ENCODE assay signal across 15 mouse cellular contexts in the genomic region with DNA sequence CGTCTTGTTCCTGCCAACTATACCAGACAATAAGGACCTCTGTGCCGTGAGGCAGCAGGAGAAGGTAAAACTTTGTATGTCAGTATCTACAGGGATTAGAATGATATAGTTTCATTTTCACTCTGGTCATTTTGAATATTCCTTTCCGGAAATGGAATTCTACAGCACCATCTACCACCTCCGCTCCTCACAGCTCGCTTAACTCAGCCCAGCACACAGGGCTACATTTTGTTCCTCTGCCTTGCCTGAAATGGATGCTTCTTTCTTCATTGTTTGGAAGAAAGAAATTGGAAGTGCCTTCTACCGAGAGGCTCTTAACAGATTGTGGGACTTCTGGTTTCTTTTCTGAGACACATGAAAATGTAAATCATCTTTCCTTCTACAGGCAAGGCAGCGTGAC.
DNase-seq lines count a peak whose midpoint lies in the region; ATAC-seq and TF ChIP-seq lines count a peak whose summit lies in the region.
"Had no signal": no experiment of that assay in that cellular context is flagged by ENCODE, and none has a peak within 500 bp of the region (broad histone marks: within the 10 kb centered on the region; RNA-seq: fewer than 3 reads in every experiment).

No protein-coding gene starts in this region.

- no peak overlapping the region for H3K9ac ChIP-seq in forebrain, embryonic 13.5 days
- no peak overlapping the region for H3K9ac ChIP-seq in CH12.LX (ENCODE audit: insufficient read depth, low read depth)
- H3K9ac ChIP-seq in forebrain, postnatal 0 days = no peak overlapping the region
- H3K9ac ChIP-seq: hindbrain, embryonic 13.5 days; limb, embryonic 13.5 days had no signal

- no peak for ATAC-seq in forebrain, embryonic 13.5 days
- peak; percentile 34 for ATAC-seq in forebrain, postnatal 0 days
- ATAC-seq in cerebellum, adult (ENCODE audit: insufficient number of reproducible peaks, low FRiP score, low TSS enrichment) = no peak

- no peak for TF ChIP-seq CTCF in CH12.LX (conservative IDR thresholded peaks at IDR 0.05 in 1 of 2, IDR thresholded peaks at IDR 0.05 in 1 of 2; ENCODE audit: low read depth in 2 of 2, low read length in 2 of 2)
- no peak for TF ChIP-seq CTCF in forebrain, postnatal 0 days (IDR thresholded peaks at IDR 0.05; ENCODE audit: low read depth)

- no peak for TF ChIP-seq RAD21 in CH12.LX (IDR thresholded peaks at IDR 0.05; ENCODE audit: low read depth, low read length)

- H3K4me3 ChIP-seq in forebrain, embryonic 13.5 days = no peak overlapping the region
- H3K4me3 ChIP-seq in forebrain, embryonic 10.5 days = no peak overlapping the region
- H3K4me3 ChIP-seq in CH12.LX (replicated peaks in 1 of 3; ENCODE audit: low read depth in 2 of 3, low read length in 2 of 3, poor library complexity in 1 of 3) = peak overlapping the region in 1 of 3 experiments; percentile 41
- H3K4me3 ChIP-seq in forebrain, postnatal 0 days (ENCODE audit: low read depth, low read length) = no peak overlapping the region
- H3K4me3 ChIP-seq in hindbrain, embryonic 10.5 days = no peak overlapping the region
- H3K4me3 ChIP-seq: heart, embryonic 10.5 days; hindbrain, embryonic 13.5 days; limb, embryonic 13.5 days had no signal

- H3K4me1 ChIP-seq in forebrain, embryonic 13.5 days = no peaks in the 10 kb centered on the region
- peaks cover 13% of the 10 kb centered on the region for H3K4me1 ChIP-seq in forebrain, embryonic 10.5 days
- no peaks in the 10 kb centered on the region for H3K4me1 ChIP-seq in CH12.LX (ENCODE audit: control insufficient read depth in 1 of 2, insufficient read depth in 2 of 2)
- no peaks in the 10 kb centered on the region for H3K4me1 ChIP-seq in forebrain, postnatal 0 days (ENCODE audit: insufficient read depth)
- no peaks in the 10 kb centered on the region for H3K4me1 ChIP-seq in hindbrain, embryonic 10.5 days (replicated peaks)
- H3K4me1 ChIP-seq: heart, embryonic 10.5 days; hindbrain, embryonic 13.5 days; limb, embryonic 13.5 days had no signal

- no peak for TF ChIP-seq EP300 in CH12.LX (IDR thresholded peaks at IDR 0.05; ENCODE audit: low read length)

- dilution Hi-C loops in CH12.LX (cut with MboI; ENCODE audit: extremely low pct_ligation_motif_present, extremely low pct_unique_long_range_greater_than_20kb, low sequenced_read_pairs) = no loop called here

- no peaks in the 10 kb centered on the region for H3K36me3 ChIP-seq in forebrain, embryonic 13.5 days (ENCODE audit: poor library complexity, severe bottlenecking)
- H3K36me3 ChIP-seq in forebrain, embryonic 10.5 days (replicated peaks) = no peaks in the 10 kb centered on the region
- no peaks in the 10 kb centered on the region for H3K36me3 ChIP-seq in CH12.LX (replicated peaks in 1 of 2; ENCODE audit: control insufficient read depth in 1 of 2, insufficient read depth in 1 of 2, low read length in 1 of 2)
- no peaks in the 10 kb centered on the region for H3K36me3 ChIP-seq in forebrain, postnatal 0 days (ENCODE audit: insufficient read depth)
- H3K36me3 ChIP-seq in hindbrain, embryonic 10.5 days = no peaks in the 10 kb centered on the region
- H3K36me3 ChIP-seq: heart, embryonic 10.5 days; hindbrain, embryonic 13.5 days; limb, embryonic 13.5 days had no signal

- no peaks in the 10 kb centered on the region for H3K79me2 ChIP-seq in CH12.LX (replicated peaks; ENCODE audit: control insufficient read depth, extremely low read depth, insufficient read depth, poor library complexity, severe bottlenecking)

- peak overlapping the region; percentile 22; the same call in 1 of the 2 replicates for H3K4me2 ChIP-seq in forebrain, embryonic 13.5 days
- peak overlapping the region; percentile 78 for H3K4me2 ChIP-seq in CH12.LX (ENCODE audit: insufficient read depth, low read depth, poor library complexity, severe bottlenecking)
- H3K4me2 ChIP-seq in forebrain, postnatal 0 days (ENCODE audit: low read depth) = no peak overlapping the region; the same call in 1 of the 2 replicates
- H3K4me2 ChIP-seq: hindbrain, embryonic 13.5 days had no signal

- H3K27ac ChIP-seq in forebrain, embryonic 13.5 days = no peak overlapping the region
- no peak overlapping the region for H3K27ac ChIP-seq in forebrain, embryonic 10.5 days
- no peak overlapping the region for H3K27ac ChIP-seq in CH12.LX (ENCODE audit: insufficient read depth, low read depth)
- no peak overlapping the region for H3K27ac ChIP-seq in forebrain, postnatal 0 days (ENCODE audit: low read depth, low read length)
- no peak overlapping the region for H3K27ac ChIP-seq in hindbrain, embryonic 10.5 days
- H3K27ac ChIP-seq: heart, embryonic 10.5 days; hindbrain, embryonic 13.5 days; limb, embryonic 13.5 days had no signal

- 43% methylated on average over 7 of the region's 7 CpGs for WGBS in forebrain, embryonic 13.5 days
- 53% methylated on average over 7 of the region's 7 CpGs for WGBS in forebrain, embryonic 10.5 days
- 39% methylated on average over 7 of the region's 7 CpGs for WGBS in forebrain, postnatal 0 days
- 69% methylated on average over 7 of the region's 7 CpGs for WGBS in hindbrain, embryonic 10.5 days

- H3K9me3 ChIP-seq in forebrain, embryonic 13.5 days (replicated peaks) = no peaks in the 10 kb centered on the region
- no peaks in the 10 kb centered on the region for H3K9me3 ChIP-seq in forebrain, embryonic 10.5 days
- no peaks in the 10 kb centered on the region for H3K9me3 ChIP-seq in CH12.LX (replicated peaks; ENCODE audit: low read length)
- H3K9me3 ChIP-seq in forebrain, postnatal 0 days (ENCODE audit: low read length) = no peaks in the 10 kb centered on the region
- no peaks in the 10 kb centered on the region for H3K9me3 ChIP-seq in hindbrain, embryonic 10.5 days
- H3K9me3 ChIP-seq: heart, embryonic 10.5 days; hindbrain, embryonic 13.5 days; limb, embryonic 13.5 days had no signal

- H3K27me3 ChIP-seq in forebrain, embryonic 13.5 days = no peaks in the 10 kb centered on the region
- H3K27me3 ChIP-seq in forebrain, embryonic 10.5 days (ENCODE audit: poor library complexity, severe bottlenecking) = peaks cover 5% of the 10 kb centered on the region
- H3K27me3 ChIP-seq in CH12.LX (replicated peaks) = no peaks in the 10 kb centered on the region
- no peaks in the 10 kb centered on the region for H3K27me3 ChIP-seq in forebrain, postnatal 0 days (ENCODE audit: insufficient read depth, low read length)
- no peaks in the 10 kb centered on the region for H3K27me3 ChIP-seq in hindbrain, embryonic 10.5 days (ENCODE audit: insufficient read depth, poor library complexity, severe bottlenecking)
- H3K27me3 ChIP-seq: hindbrain, embryonic 13.5 days had no signal

- DNase-seq in forebrain, embryonic 10.5 days (ENCODE audit: extremely low spot score, low spot score) = no peak
- DNase-seq in left cerebral cortex, postnatal 36 days (ENCODE audit: low spot score in 2 of 2) = peak; percentile 3 to 5
- no peak for DNase-seq in left cerebral cortex, adult 8-10 months (ENCODE audit: low spot score in 2 of 2)
- no peak for DNase-seq in CH12.LX (ENCODE audit: extremely low read depth)
- peak; percentile 10 for DNase-seq in forebrain, postnatal 0 days
- no peak for DNase-seq in hindbrain, embryonic 10.5 days (ENCODE audit: low spot score)
- DNase-seq: cerebellum, adult 11-12 months; layer of hippocampus, adult 9-11 months; lung, adult 18-20 months; thymus, postnatal 25 days had no signal

- in situ Hi-C loops in CH12.LX (cut with MboI; ENCODE audit: low pct_ligation_motif_present, low pct_unique_long_range_greater_than_20kb, low sequenced_read_pairs) = no loop called here

- intact Hi-C loops in left cerebral cortex, postnatal 36 days (cut with DNase I) = loop anchor here (5.0 to 10.0 kb wide), 3 partner anchors 64 to 398 kb away; a partner anchor contains a TSS

- TF ChIP-seq POLR2A in CH12.LX (IDR thresholded peaks at IDR 0.05; ENCODE audit: low read depth, low read length) = no peak

TF ChIP-seq in CH12.LX, 34 proteins besides CTCF, POLR2A, EP300 and RAD21:
- TF ChIP-seq ETS1 (conservative IDR thresholded peaks at IDR 0.05; ENCODE audit: low read depth, low read length) (no peak), KAT2A (IDR thresholded peaks at IDR 0.05; ENCODE audit: insufficient replicate concordance, low read length) (no peak), MAFK (IDR thresholded peaks at IDR 0.05; ENCODE audit: insufficient replicate concordance, low read length) (no peak)

Comparison
In these comparisons a context has a peak if more than half of its experiments do, and no peak if none do; other contexts are left out.
1. DNase-seq: peak in left cerebral cortex, postnatal 36 days (2 of 2) and forebrain, postnatal 0 days (single experiment); none in forebrain, embryonic 10.5 days (single experiment), left cerebral cortex, adult 8-10 months (0 of 2), CH12.LX (single experiment) and hindbrain, embryonic 10.5 days (single experiment).